Mouse (Mus musculus) olfactory bulb, adult 2 months (tissue): Measurements from ENCODE around the gene Stx3.

Experiments used
- CTCF ChIP-seq: fragments of 200-500 bp; IDR thresholded peaks from 2 replicates; pipeline ENCODE4 v1.5.1; 2012; ENCODE audit warnings: low read depth, mild to moderate bottlenecking, low read length, moderate library complexity; ENCODE audit not compliant: insufficient read depth
- POLR2A ChIP-seq: fragments of 200-500 bp; IDR thresholded peaks from 2 replicates; pipeline ENCODE4 v1.6.1; 2012; ENCODE audit warnings: mild to moderate bottlenecking, low read depth, low read length, moderate library complexity; ENCODE audit not compliant: insufficient read depth

- no peak for TF ChIP-seq POLR2A
- no peak for TF ChIP-seq CTCF
These were observed 41.9 kb downstream of the Stx3 start for GRCm38 (mm10) chr19:11777191-11777865.
